Mouse (Mus musculus) cerebellum, adult 11-12 months (tissue): ENCODE data around the gene Erg.

Experiments used
- DNase-seq: peaks from one replicate; pipeline ENCODE4 v3.0.0; 2022

The Erg gene

GRCm38 (mm10) chr16:95384590-95385148 is 201.7 kb downstream of the Erg start:
- DNase-seq, result no peak

- no peak for DNase-seq
These were observed 204.1 kb downstream of the Erg start for GRCm38 (mm10) chr16:95382251-95382650.

- no peak for DNase-seq
These were observed 209.6 kb downstream of the Erg start for GRCm38 (mm10) chr16:95376834-95377233.

DNA sequence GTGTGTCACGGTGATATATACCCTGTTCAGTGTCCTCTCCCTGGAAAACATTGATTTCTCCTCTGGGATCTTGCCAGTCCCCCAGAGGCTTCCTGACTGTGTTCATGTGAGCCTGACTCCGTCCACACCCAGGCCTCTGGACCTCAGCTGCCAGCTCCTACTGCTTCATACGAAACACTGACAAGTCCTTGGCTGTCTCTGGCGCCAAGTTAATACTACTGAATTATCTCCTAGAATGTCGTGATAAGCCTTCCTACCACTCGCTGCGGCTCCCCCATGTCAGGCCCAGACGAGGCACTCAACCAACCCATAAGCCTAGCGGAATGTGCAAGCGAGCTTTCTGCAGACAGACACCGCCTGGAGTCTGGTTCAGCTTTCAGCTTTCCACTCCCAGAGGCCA is 210.0 kb downstream of the Erg start:
- no peak for DNase-seq

DNA sequence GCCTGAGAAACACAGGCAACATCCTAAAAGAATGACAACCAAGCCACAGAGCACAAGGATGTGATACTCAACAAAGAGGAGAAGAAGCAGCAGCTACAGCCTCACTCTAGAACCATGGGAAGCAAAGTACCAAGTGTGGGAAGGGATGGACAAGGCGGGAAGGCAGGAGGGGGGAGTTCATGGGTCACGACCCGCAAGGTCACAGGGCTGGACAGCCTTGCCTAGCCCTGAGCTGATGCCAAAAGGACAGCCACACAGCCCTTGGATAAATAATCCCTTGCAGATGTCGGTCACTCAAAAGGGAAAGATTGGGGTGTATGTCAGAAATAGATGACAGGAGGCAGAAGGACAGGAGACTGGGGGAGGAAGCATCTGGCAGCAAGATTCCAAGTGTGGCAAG is 211.7 kb downstream of the Erg start:
- no peak for DNase-seq

- no peak for DNase-seq
These were observed 213.4 kb downstream of the Erg start for GRCm38 (mm10) chr16:95372960-95373359.

DNA sequence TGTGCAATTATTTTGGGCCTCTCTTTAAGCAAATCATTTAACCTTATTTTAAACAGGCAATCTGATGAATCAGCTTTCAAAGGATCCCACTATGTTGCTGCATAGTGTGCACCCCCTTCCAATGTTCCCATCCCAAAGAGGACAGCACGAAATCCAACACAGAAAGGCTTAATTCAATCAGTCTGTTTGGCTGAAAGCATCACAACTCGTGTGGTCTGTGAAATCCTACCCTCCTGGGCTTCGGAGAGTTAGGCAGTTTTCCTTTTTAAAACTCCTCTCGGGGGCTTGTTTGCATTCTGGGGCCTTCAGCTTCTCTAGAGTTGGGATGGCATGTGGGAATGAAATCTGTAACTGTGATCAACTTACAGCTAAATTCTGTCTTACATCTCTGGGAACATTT is 214.7 kb downstream of the Erg start:
- DNase-seq, result no peak

DNA sequence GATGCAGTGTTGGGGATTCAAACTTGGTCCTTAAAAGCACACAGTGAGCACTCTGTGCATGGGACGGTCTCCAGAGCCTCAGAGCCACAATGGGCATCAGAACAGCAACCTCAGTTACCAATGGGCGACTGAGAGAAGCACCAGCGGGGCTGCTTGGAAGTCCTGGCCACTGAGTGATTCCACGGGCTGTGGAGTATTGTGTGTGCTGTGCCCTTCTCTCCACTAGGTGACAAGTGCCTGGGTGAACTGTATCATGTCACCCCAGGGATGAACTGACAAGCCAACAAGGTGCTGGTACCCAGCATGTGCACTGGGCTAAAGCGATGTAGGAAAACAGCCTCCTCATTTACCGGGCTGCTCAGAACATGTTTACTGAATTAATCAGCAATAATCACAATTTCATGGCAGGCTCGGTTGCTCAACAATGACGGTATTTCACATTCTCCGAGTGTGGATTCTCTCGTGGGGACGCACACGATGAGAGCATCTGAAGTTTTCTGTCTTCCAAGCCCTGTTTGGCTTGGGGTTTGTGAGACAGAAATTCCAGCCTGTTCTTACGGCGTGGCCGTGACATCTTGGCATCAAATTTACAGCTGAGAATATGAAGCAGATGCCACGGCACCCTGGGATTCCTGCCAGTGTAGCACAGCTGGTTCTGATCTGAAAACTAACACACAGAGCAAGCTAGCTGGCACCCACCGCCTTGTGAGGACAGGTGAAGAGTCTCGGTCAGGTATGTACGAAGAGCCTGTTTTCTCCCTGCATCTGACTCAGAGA is 219.2 kb downstream of the Erg start:
- DNase-seq, result no peak

DNA sequence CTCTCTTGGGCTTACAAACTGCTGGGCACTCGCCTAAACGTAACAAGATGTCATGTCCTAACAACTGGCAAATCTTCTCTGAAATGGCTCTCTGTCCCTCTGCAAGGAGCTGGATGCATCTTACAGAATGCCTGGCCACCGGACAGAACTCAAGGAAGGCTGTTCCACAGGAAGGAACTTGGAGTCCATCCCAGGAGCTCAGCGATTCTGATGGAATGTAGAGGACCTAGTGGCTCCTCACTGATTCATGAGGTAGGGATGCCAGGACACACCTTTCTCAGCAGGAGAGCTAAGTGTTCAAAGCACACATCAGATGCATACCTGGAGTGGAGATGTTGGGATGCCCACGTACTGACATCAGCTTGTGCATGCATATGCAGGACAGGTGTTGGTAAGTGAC is 221.2 kb downstream of the Erg start:
- DNase-seq, result no peak

DNA sequence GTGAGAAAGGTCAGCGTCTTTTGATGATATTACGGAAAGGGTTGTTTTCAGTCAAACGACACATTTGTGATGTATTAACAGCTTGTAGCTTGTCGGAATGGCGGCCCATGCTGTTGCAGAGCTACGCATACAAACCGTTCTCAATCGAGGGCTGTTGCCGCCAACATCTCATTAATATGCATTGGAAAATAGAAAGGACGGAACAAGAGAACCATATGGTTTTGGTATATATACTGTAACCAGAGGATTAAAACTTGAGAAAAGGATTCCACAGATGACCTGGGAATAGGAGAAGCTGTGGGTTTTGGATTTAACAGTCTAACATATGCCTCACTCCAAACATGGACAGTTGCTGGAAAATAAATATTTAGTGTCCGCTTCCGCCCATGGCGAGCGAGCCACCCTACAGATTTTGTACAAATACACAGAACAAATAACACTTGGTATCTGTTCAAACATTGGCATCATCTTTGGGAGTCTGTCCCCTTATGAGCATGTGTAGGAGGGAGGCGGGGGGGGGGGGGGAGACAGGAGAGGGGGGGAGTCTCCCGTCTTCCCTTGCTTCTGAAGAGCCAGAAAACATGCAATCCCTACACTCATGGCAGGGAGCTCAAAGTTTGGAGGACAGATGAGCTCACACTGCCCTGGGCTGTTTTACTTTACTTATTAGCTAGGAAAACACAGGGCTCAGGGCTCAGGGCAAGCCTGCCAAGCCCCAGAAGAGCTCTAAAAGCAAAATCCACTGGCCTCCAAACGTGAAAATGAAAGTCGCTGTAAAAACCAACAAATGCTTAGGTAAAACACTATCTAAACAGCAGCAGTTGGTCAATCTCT is 222.5 kb downstream of the Erg start:
- no peak for DNase-seq

DNA sequence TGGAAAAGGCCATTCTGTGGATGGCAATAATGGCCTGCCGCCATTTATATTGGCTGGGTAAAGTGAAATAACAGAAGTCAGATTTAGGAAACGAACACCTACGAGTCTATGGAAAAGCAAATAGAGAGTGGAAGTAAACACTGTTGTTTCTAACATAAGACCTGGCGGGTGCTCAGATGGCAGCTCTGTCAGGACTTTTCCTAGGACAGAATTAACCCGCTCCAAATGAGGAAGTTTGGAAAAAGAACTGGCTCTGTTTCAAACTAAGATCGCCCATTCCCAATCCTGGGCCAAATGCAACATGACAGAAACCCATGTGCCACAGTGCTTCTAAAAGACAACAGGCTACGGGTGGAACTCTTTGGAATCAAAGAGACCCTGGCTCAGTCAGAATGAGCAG is 224.4 kb downstream of the Erg start:
- DNase-seq, result no peak

- DNase-seq, result no peak
These were observed 225.4 kb downstream of the Erg start for GRCm38 (mm10) chr16:95360940-95361489.

GRCm38 (mm10) chr16:95360214-95360850 is 226.1 kb downstream of the Erg start:
- DNase-seq, result no peak

DNA sequence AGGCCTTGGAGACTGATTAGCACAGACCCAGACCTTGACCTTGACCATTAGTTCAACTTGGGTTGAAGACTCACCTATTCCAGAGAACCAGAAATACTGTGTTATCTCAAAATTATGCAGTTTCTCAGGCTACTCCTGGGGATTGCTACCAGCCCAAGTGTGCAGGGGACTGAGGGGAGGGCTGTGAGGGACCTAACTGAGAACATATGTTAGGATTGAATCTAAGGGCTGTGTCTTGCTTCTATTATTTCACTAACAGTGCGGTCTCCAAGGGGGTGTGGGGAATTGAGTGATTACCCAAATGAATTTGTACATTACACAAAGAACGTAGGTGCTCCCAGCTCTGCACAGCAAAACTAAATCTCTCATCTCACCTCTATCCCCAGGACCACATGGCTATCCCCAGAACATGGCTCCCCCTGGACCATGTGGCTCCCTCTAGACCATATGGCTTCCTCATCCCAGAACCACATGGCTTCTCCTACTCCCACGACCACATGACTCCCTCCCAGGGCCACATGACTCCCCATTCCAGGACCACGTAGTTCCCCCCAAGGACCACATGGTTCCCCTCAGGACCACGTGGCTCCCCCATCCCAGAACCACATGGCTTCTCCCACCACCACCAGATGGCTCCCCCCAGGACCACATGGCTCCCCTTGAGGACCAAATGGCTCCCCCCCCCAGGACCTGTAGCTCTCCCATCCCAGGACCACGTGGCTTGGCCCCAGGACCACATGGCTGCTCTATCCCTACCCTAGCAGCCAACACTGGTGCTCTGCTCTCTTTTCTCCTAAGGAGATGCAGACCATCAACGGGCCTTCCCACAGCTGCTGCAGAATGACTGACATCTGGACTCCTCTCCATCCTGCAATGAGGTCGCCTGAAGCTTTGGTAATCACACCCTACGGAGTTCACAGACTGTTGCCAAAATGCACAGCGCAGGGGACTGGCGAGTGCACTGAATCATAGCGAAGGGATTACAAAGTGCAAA is 229.1 kb downstream of the Erg start:
- DNase-seq, result no peak

DNA sequence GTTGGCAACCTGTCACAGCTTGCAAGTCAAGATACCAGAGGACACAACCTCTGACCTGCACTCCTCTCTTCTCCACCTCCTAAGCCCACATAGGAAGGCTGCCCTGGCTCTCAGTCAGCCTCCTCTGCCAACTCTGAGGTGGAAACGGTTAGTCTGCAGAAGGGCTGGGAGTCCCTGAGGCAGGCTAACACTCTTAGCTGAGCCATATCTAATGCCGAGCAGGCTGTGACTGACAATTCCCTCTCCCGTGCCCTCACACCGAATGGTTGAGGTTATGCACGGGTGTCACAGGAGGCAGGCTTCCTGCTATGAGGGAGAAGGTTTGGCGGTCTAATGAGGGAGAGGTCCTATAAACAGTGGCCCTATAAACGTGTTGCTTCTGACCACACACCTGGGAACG is 232.6 kb downstream of the Erg start:
- DNase-seq, result no peak

- DNase-seq, result no peak
These were observed 234.1 kb downstream of the Erg start for GRCm38 (mm10) chr16:95352266-95352665.

GRCm38 (mm10) chr16:95350499-95350898 is 235.9 kb downstream of the Erg start:
- DNase-seq, result peak; percentile 19

GRCm38 (mm10) chr16:95349745-95350144 is 236.6 kb downstream of the Erg start:
- DNase-seq, result no peak

DNA sequence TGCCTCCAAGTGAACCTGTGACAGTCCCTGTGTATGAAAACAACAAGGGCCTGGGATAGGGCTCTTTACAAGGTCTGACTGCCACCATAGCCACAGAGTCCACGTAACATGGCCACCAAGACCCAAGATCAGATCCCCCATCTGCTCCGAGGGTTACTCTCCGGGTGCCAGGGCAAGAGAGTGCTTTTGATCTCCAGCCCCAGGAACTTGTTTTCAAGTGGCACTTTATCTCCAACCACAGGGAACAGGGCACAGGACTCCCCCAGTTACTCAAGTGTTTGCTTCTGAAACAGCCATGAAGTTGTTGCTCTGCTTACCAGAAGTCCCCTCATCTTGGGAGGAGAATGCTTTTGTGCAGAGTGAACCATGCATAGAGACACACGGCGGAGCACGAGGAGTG is 237.0 kb downstream of the Erg start:
- no peak for DNase-seq

DNA sequence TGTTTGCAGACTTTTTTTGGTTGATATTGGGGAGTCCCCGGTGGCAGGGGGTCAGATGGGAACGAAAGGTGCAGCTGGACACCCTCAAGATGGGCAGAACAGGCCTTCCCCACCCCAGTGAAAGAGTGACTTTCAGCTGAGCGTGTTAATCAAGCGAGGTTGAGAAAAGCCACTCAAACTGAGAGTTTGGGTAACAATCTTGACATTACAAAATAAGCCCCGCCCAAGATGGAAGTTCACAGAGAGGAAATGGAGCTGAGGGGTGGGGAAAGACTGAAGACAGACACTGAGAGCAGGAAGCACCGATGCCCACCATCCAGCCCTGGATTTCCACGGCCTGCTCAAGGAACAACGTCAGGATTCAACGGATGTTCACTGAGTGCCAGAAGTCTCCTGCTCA is 237.8 kb downstream of the Erg start:
- no peak for DNase-seq

DNA sequence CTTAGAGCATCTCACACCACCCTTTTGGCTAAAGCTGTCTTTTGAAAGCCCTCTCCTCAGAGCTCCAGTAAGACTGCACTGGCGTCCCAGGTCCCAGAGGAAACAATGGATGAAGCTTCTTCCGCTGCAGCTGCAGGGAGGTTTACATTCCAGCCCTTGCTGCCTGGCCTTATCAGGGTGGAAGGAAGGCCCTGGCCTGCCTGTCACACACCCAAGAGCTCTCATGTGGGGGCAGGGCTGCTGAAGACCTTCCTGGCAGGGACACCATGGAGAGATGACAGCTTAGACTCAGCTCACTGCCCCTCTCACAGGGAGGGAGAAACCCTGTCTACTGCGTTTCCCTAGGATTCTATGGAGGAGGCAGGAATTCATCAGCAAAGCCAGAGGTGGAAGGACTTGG is 239.2 kb downstream of the Erg start:
- DNase-seq, result no peak

GRCm38 (mm10) chr16:95345882-95346281 is 240.5 kb downstream of the Erg start:
- peak; percentile 42 for DNase-seq
